Mouse (Mus musculus): ENCODE results near the gene Sirpb1a.
"Not testable (repeated sequence)": the region's sequence is repeated elsewhere in the genome, so short reads cannot be mapped to it uniquely, and the experiment has no call there.

The Sirpb1a gene

GRCm38 (mm10) chr3:15426447-15426846 is at the start of gene Sirpb1a:
TSS of gene Sirpb1a (minus strand) at chr3:15426520.
- DNase-seq (ENCODE audit: low read depth, low spot score): not testable (repeated sequence)

GRCm38 (mm10) chr3:15474831-15475230 is 48.5 kb upstream of the Sirpb1a start:
- not testable (repeated sequence) for DNase-seq (ENCODE audit: low read depth, low spot score)

DNA sequence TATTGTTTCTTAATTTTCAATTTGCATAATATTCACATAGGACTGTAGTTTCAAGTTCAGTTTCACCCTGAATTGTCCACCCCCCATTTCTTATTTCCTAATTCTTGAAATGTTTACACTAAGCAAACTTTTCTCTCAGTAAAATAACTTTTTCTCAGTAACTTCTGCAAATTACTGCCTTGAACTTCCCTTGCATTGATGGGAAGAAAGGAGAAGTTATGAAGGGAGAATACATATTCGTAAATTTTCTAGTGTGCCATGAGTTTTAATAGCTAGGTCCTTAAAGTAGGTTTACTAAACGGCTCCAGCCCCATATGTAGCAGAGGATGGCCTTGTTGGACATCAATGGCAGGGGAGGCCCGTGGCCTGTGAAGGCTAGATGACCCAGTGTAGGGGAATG is 43.8 kb upstream of the Sirpb1a start:
- not testable (repeated sequence) for DNase-seq (ENCODE audit: low read depth, low spot score)

DNA sequence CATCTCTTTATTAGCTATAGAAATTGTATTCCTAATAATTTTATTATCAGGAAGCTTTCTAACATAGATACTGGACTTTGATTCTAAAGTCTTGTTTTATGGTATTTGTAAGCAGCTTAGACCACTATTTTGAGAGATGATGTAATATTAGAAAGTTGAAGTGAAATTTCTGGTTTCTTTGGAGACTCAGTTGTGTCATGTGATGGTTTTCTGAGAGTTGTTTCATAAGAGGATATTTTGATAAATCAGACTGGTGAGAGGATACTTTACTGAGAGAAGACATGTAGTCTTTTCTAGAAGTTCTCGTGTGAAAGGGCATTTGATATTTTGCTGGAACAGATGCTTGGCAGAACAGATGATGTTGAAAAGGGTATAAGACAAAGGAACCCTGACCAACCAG is 17.6 kb upstream of the Sirpb1a start:
- DNase-seq (ENCODE audit: low read depth, low spot score): not testable (repeated sequence)

- not testable (repeated sequence) for DNase-seq (ENCODE audit: low read depth, low spot score)
Measured at GRCm38 (mm10) chr3:15439844-15440243, 13.5 kb upstream of the Sirpb1a start.

DNA sequence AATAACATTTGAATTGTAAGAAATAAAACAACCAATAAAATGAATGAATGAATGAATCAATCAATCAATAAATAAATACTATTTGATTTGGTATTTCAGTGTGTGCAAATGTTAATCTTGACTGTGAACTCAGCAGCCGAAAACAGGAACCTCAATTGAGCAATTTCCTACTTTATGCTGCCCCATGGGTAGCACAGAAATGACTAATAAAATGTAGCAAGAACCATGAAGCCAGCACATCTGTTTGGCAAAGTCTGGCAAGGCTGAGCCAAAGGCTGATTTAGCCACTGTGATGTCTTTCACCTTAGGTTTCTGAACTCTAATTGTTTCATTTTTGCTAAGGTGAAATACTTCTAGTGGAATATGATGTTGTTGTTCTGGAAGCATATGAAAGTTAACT is 1.6 kb upstream of the Sirpb1a start:
- DNase-seq (ENCODE audit: low read depth, low spot score): no peak

DNA sequence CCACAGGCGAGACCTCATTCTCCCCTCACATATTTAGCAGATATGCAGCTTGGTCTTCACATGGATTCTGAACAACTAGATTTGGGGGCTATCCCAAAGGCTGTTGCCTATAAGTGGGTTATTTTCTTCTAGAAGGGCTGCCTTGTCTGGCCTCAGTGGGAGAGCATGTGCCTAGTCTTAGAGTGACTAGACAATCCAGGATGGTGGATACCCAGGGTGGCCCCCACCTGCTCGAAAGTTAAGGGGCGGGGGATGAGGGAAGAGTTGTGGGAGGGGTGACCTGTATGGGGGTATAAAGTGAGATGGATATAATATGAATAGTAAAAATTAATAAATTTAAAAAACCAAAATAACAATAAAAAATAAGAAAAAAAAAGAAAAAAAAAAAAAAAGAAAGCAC is 70.6 kb downstream of the Sirpb1a start:
- DNase-seq (ENCODE audit: low read depth, low spot score): not testable (repeated sequence)

GRCm38 (mm10) chr3:15350318-15350717 is 76.0 kb downstream of the Sirpb1a start:
- DNase-seq (ENCODE audit: low read depth, low spot score): not testable (repeated sequence)

DNA sequence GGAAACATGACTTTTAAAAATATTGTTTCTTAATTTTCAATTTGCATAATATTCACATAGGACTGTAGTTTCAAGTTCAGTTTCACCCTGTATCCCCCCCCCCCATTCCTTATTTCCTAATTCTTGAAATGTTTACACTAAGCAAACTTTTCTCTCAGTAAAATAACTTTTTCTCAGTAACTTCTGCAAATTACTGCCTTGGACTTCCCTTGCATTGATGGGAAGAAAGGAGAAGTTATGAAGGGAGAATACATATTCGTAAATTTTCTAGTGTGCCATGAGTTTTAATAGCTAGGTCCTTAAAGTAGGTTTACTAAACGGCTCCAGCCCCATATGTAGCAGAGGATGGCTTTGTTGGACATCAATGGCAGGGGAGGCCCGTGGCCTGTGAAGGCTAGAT is 80.7 kb downstream of the Sirpb1a start:
- DNase-seq (ENCODE audit: low read depth, low spot score): not testable (repeated sequence)

GRCm38 (mm10) chr3:15340287-15340686 is 86.0 kb downstream of the Sirpb1a start:
- DNase-seq (ENCODE audit: low read depth, low spot score): no peak

GRCm38 (mm10) chr3:15334182-15334581 is 92.1 kb downstream of the Sirpb1a start:
- no peak for DNase-seq (ENCODE audit: low read depth, low spot score)

- no peak for DNase-seq (ENCODE audit: low read depth, low spot score)
Measured at GRCm38 (mm10) chr3:15332063-15332462, 94.3 kb downstream of the Sirpb1a start, which contains the start of gene Gm9733. TSS of gene Gm9733 (minus strand) at chr3:15332302.

- no peak for DNase-seq (ENCODE audit: low read depth, low spot score)
Measured at GRCm38 (mm10) chr3:15331545-15331944, 94.8 kb downstream of the Sirpb1a start.

GRCm38 (mm10) chr3:15329549-15329948 is 96.8 kb downstream of the Sirpb1a start:
- DNase-seq (ENCODE audit: low read depth, low spot score): no peak

All from c-Kit-negative CD71-positive TER-119-positive erythroid progenitor cells, embryonic 14.5 days (primary cell).